Mouse (Mus musculus) ES-Bruce4 (cell line): ENCODE results near the gene Usp4.

Experiments used
- CTCF ChIP-seq: IDR thresholded peaks from one replicate; pipeline ENCODE4 v1.8.1; 2011; ENCODE audit warnings: low read depth, low read length
- POLR2A ChIP-seq: IDR thresholded peaks from one replicate; pipeline ENCODE4 v1.8.1; 2011; ENCODE audit warnings: low read length; ENCODE audit not compliant: insufficient read depth

GRCm38 (mm10) chr9:108395427-108395826 is 47.8 kb downstream of the Usp4 start:
- TF ChIP-seq CTCF (no peak), POLR2A (no peak)
